Comparison of ENCODE assay signal across 13 mouse cellular contexts in the genomic region with DNA sequence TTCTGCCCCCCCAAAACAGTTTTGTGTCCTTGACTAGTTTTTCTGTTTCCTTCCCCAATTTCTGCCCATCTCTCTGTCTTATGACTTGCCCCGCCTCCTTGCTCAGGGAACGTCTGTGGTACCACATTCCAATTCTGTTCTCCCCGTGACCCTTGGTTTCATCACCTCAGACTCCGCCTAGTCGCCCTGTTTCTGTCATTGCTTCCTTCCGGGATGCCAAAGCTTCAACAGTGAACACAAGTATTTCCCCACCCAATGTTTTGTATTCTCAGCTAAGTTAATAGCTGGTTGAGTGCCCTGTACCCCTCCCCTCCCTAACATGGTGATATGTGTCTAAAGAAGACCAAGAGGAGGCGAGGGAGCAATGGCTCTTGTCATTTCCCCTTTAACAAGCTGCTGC.
DNase-seq lines count a peak whose midpoint lies in the region; ATAC-seq and TF ChIP-seq lines count a peak whose summit lies in the region.
"Had no signal": no experiment of that assay in that cellular context is flagged by ENCODE, and none has a peak within 500 bp of the region (broad histone marks: within the 10 kb centered on the region; RNA-seq: fewer than 3 reads in every experiment).

No protein-coding gene starts in this region.

- no peak overlapping the region for H3K27ac ChIP-seq in liver, embryonic 13.5 days
- H3K27ac ChIP-seq in liver, postnatal 0 days (ENCODE audit: low read depth), result no peak overlapping the region
- H3K27ac ChIP-seq in hindbrain, embryonic 11.5 days (ENCODE audit: low read depth, low read length), result no peak overlapping the region
- H3K27ac ChIP-seq: embryonic facial prominence, embryonic 12.5 days; forebrain, embryonic 10.5 days had no signal

- ATAC-seq in liver, embryonic 13.5 days (ENCODE audit: low read depth), result no peak
- ATAC-seq in liver, postnatal 0 days, result no peak
- ATAC-seq in hindbrain, embryonic 11.5 days (ENCODE audit: low FRiP score), result no peak
- ATAC-seq: intestine, embryonic 16.5 days had no signal

- H3K4me1 ChIP-seq in liver, embryonic 13.5 days (replicated peaks), result peaks cover 6% of the 10 kb centered on the region; the same call in 1 of the 2 replicates
- H3K4me1 ChIP-seq in liver, postnatal 0 days (ENCODE audit: insufficient read depth), result peaks cover 17% of the 10 kb centered on the region
- 0 out of 2 replicates have a peak, but pooled peaks cover 2% of the 10 kb centered on the region for H3K4me1 ChIP-seq in hindbrain, embryonic 11.5 days (replicated peaks; ENCODE audit: control insufficient read depth, insufficient read depth, low read length)

- DNase-seq in adrenal gland, adult (ENCODE audit: inconsistent age in 2 of 2, low spot score in 1 of 2), result peak; percentile 29 to 56
- no peak for DNase-seq in adrenal gland, postnatal 10 days
- peak; percentile 4 for DNase-seq in liver, embryonic 13.5 days
- no peak for DNase-seq in liver, postnatal 0 days
- peak; percentile 64 for DNase-seq in lung, postnatal 25 days (ENCODE audit: low spot score)
- no peak for DNase-seq in hindbrain, embryonic 11.5 days (ENCODE audit: low spot score)
- DNase-seq in spleen, adult 12 weeks (ENCODE audit: low spot score), result no peak
- no peak for DNase-seq in retina, embryonic 14.5 days (ENCODE audit: low spot score)
- DNase-seq: cerebellum, postnatal 10 days had no signal

- no peak overlapping the region for H3K9ac ChIP-seq in liver, embryonic 13.5 days
- no peak overlapping the region for H3K9ac ChIP-seq in liver, postnatal 0 days (replicated peaks)
- H3K9ac ChIP-seq in hindbrain, embryonic 11.5 days (ENCODE audit: low read depth, low read length), result no peak overlapping the region
- H3K9ac ChIP-seq: embryonic facial prominence, embryonic 12.5 days had no signal

- no peak for TF ChIP-seq CTCF in liver, postnatal 0 days (IDR thresholded peaks at IDR 0.05; ENCODE audit: low read depth)

- no peaks in the 10 kb centered on the region for H3K9me3 ChIP-seq in liver, embryonic 13.5 days (replicated peaks)
- H3K9me3 ChIP-seq in liver, postnatal 0 days (ENCODE audit: low read length), result no peaks in the 10 kb centered on the region
- no peaks in the 10 kb centered on the region for H3K9me3 ChIP-seq in hindbrain, embryonic 11.5 days (ENCODE audit: control insufficient read depth, low read length)
- H3K9me3 ChIP-seq: embryonic facial prominence, embryonic 12.5 days; forebrain, embryonic 10.5 days had no signal

- WGBS in liver, embryonic 13.5 days (ENCODE audit: insufficient replicate concordance), result 42% methylated on average over 7 of the region's 7 CpGs
- WGBS in liver, postnatal 0 days (ENCODE audit: insufficient replicate concordance), result 38% methylated on average over 7 of the region's 7 CpGs
- 78% methylated on average over 7 of the region's 7 CpGs for WGBS in hindbrain, embryonic 11.5 days

- no peaks in the 10 kb centered on the region for H3K36me3 ChIP-seq in liver, embryonic 13.5 days
- no peaks in the 10 kb centered on the region for H3K36me3 ChIP-seq in liver, postnatal 0 days (replicated peaks; ENCODE audit: insufficient read depth, low read length)
- H3K36me3 ChIP-seq in hindbrain, embryonic 11.5 days (ENCODE audit: control insufficient read depth, insufficient read depth, low read length), result no peaks in the 10 kb centered on the region
- H3K36me3 ChIP-seq: embryonic facial prominence, embryonic 12.5 days; forebrain, embryonic 10.5 days had no signal

- no peak overlapping the region for H3K4me3 ChIP-seq in liver, embryonic 13.5 days (replicated peaks)
- H3K4me3 ChIP-seq in liver, postnatal 0 days (ENCODE audit: low read depth, low read length), result no peak overlapping the region
- H3K4me3 ChIP-seq in hindbrain, embryonic 11.5 days (ENCODE audit: low read depth, low read length), result no peak overlapping the region
- H3K4me3 ChIP-seq: embryonic facial prominence, embryonic 12.5 days; forebrain, embryonic 10.5 days had no signal

- no peak for TF ChIP-seq EP300 in liver, postnatal 0 days (IDR thresholded peaks at IDR 0.05; ENCODE audit: low read depth)

- no peaks in the 10 kb centered on the region for H3K27me3 ChIP-seq in liver, embryonic 13.5 days
- H3K27me3 ChIP-seq in liver, postnatal 0 days (ENCODE audit: insufficient read depth, low read length), result no peaks in the 10 kb centered on the region
- H3K27me3 ChIP-seq in hindbrain, embryonic 11.5 days (ENCODE audit: control insufficient read depth, insufficient read depth, low read length), result no peaks in the 10 kb centered on the region
- H3K27me3 ChIP-seq: embryonic facial prominence, embryonic 12.5 days had no signal

- H3K4me2 ChIP-seq in liver, embryonic 13.5 days, result no peak overlapping the region
- no peak overlapping the region for H3K4me2 ChIP-seq in liver, postnatal 0 days (ENCODE audit: low read depth, low read length)
- H3K4me2 ChIP-seq in hindbrain, embryonic 11.5 days (replicated peaks; ENCODE audit: low read depth, low read length), result no peak overlapping the region
- H3K4me2 ChIP-seq: embryonic facial prominence, embryonic 12.5 days; heart, embryonic 11.5 days had no signal

Comparison
In these comparisons a context has a peak if more than half of its experiments do, and no peak if none do; other contexts are left out.
1. DNase-seq: peak in adrenal gland, adult (2 of 2), liver, embryonic 13.5 days (single experiment) and lung, postnatal 25 days (single experiment); none in adrenal gland, postnatal 10 days (single experiment), liver, postnatal 0 days (single experiment), hindbrain, embryonic 11.5 days (single experiment), spleen, adult 12 weeks (single experiment) and retina, embryonic 14.5 days (single experiment).